Mouse (Mus musculus): ENCODE measurements at regions not wholly inside any gene's neighbourhood (a gene's known extent, or its start where the extent isn't known, plus 50 kb on each side); places are given as distances from the start of the nearest gene placed in this dataset.

DNA sequence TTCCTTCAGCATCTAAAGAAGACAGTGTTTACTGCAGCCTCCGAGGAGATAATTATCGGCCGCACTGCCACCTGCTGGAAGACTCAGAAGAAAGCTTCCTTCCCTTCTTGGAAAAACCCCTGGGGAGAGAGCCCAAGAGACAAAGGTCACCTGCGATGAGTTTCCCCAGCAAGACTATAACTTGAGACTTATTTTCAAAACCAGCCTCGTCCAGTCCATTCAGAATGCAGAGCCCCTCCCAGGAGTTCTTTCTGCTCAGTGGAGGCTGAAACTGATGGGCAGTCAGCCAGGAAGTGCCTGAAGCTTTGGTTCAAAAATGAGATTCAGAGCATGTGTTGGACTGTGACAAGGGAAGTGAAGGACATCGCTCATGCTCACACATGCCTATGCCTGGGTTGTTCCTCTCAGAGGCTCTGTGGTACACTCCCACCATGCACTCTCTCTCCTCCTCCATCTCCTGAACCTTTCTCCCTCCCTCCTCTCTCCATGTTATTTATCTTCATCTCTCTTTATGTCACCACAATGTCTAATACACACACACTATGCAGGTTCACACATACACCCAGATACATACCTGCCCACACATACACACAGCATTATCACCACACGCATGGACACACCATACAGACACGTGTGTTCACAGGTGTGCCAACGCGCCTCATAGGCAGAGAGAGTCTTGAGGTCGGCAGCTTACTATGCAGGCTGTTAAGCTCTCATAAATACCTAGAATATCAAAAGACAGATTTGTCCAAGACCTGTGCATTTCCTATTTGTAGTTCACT lies 78.3 kb upstream of the Pitrm1 start:
- TF ChIP-seq CTCF (IDR thresholded peaks at IDR 0.05; ENCODE audit: borderline replicate concordance, control insufficient read depth, extremely low read depth, insufficient read depth, low read length, poor library complexity) (no peak), POLR2A (IDR thresholded peaks at IDR 0.05; ENCODE audit: control insufficient read depth, extremely low read depth, insufficient read depth, low read length, poor library complexity) (no peak)
